Mouse (Mus musculus) midbrain, embryonic 10.5 days (tissue): ENCODE results near the gene Actl6b. TPM values are rescaled to one million over a fixed set of nuclear protein-coding genes. Genes with fewer than 3 reads are reported as not detected.

Source experiments
- microRNA-seq: library from miRNA; unstranded; fragments of <30 nt; microRNA quantifications from one replicate; pipeline ENCODE4, GENCODE M21; 2017
- polyA plus RNA-seq: library from polyadenylated mRNA; unstranded; fragments of >200 nt; fragmentation: Nextera tagmentation; extraction: Ambion mirVana; gene quantifications from 2 replicates; pipeline ENCODE4 v1.2.1, GENCODE M21; 2016

The Actl6b gene
- polyA plus RNA-seq, 1 experiment from 2014 or later = 9.4 TPM

Small RNAs within 50 kb of the gene (microRNA-seq; reads per million reads assigned to microRNA genes)
- 1.2 reads per million for gene Mir6418

Other genes starting within 250 kb of the Actl6b start
- 190 and 192 TPM in 2 replicates for gene Srrt, start 245.8 kb upstream of the Actl6b start, polyA plus RNA-seq
- 61.0 and 61.1 TPM in 2 replicates for gene Trip6, start 239.1 kb upstream of the Actl6b start, polyA plus RNA-seq
- 12.0 and 14.3 TPM in 2 replicates for gene Slc12a9, start 219.9 kb upstream of the Actl6b start, polyA plus RNA-seq
- gene Ephb4, start 203.4 kb upstream of the Actl6b start, polyA plus RNA-seq = 28.9 and 30.0 TPM in 2 replicates
- 0.07 and 0.09 TPM in 2 replicates for gene Zan, start 76.5 kb upstream of the Actl6b start, polyA plus RNA-seq
- gene Pop7, start 51.0 kb upstream of the Actl6b start, polyA plus RNA-seq = 54.1 and 55.3 TPM in 2 replicates
- 15.1 and 16.4 TPM in 2 replicates for gene Gigyf1, start 35.0 kb upstream of the Actl6b start, polyA plus RNA-seq
- 2.6 and 5.5 TPM in 2 replicates for gene Epo, start 20.3 kb upstream of the Actl6b start, polyA plus RNA-seq
- 400 and 414 TPM in 2 replicates for gene Gnb2, start 20.0 kb upstream of the Actl6b start, polyA plus RNA-seq
- gene Tfr2, start 16.3 kb downstream of the Actl6b start, polyA plus RNA-seq = 1.9 and 2.2 TPM in 2 replicates
- 14.0 and 19.4 TPM in 2 replicates for gene Mospd3, start 47.5 kb downstream of the Actl6b start, polyA plus RNA-seq
- 61.4 and 68.2 TPM in 2 replicates for gene Pcolce, start 60.3 kb downstream of the Actl6b start, polyA plus RNA-seq
- 0.25 and 0.28 TPM in 2 replicates for gene Fbxo24, start 75.5 kb downstream of the Actl6b start, polyA plus RNA-seq
- 27.2 and 32.7 TPM in 2 replicates for gene Lrch4, start 75.6 kb downstream of the Actl6b start, polyA plus RNA-seq
- gene Gm20605, start 75.7 kb downstream of the Actl6b start, polyA plus RNA-seq = 14.0 and 15.4 TPM in 2 replicates
- 7.7 and 7.8 TPM in 2 replicates for gene Sap25, start 87.8 kb downstream of the Actl6b start, polyA plus RNA-seq
- 0.36 and 0.48 TPM in 2 replicates for gene Irs3, start 92.2 kb downstream of the Actl6b start, polyA plus RNA-seq
- gene Agfg2, start 131.2 kb downstream of the Actl6b start, polyA plus RNA-seq = 27.2 and 28.8 TPM in 2 replicates
- gene Nyap1, start 188.1 kb downstream of the Actl6b start, polyA plus RNA-seq = 5.1 and 8.4 TPM in 2 replicates
- 75.6 and 75.8 TPM in 2 replicates for gene Tsc22d4, start 192.2 kb downstream of the Actl6b start, polyA plus RNA-seq
- gene Ppp1r35, start 225.3 kb downstream of the Actl6b start, polyA plus RNA-seq = 62.6 and 63.9 TPM in 2 replicates
- 11.7 and 12.5 TPM in 2 replicates for gene Mepce, start 234.1 kb downstream of the Actl6b start, polyA plus RNA-seq
- gene Zcwpw1, start 234.3 kb downstream of the Actl6b start, polyA plus RNA-seq = 13.8 and 16.1 TPM in 2 replicates